Mouse (Mus musculus) forebrain, embryonic 10.5 days (tissue): ENCODE results near the gene Zfp780b. TPM values are rescaled to one million over a fixed set of nuclear protein-coding genes. Genes with fewer than 3 reads are reported as not detected.
"Not testable (repeated sequence)": the region's sequence is repeated elsewhere in the genome, so short reads cannot be mapped to it uniquely, and the experiment has no call there.

ENCODE experiments used
- DNase-seq: peaks from one replicate; pipeline ENCODE4 v3.0.0-alpha.2; 2017; ENCODE audit warnings: low spot score; ENCODE audit errors: extremely low spot score
- H3K27ac ChIP-seq: fragments of 300-500 bp; sonication (generic); 2 replicates; pipeline ENCODE4 v1.5.1; 2016; ENCODE audit warnings: mild to moderate bottlenecking
- H3K27me3 ChIP-seq: fragments of 300-500 bp; sonication (generic); 2 replicates; pipeline ENCODE4 v1.6.1; 2016; ENCODE audit warnings: mild to moderate bottlenecking; ENCODE audit not compliant: poor library complexity, severe bottlenecking
- H3K36me3 ChIP-seq: fragments of 300-500 bp; sonication (generic); replicated peaks from 2 replicates; pipeline ENCODE4 v1.6.1; 2016; ENCODE audit warnings: mild to moderate bottlenecking, moderate library complexity
- H3K4me1 ChIP-seq: fragments of 300-500 bp; sonication (generic); 2 replicates; pipeline ENCODE4 v1.6.1; 2016
- H3K4me3 ChIP-seq: fragments of 300-500 bp; sonication (generic); 2 replicates; pipeline ENCODE4 v1.5.1; 2016; ENCODE audit warnings: mild to moderate bottlenecking, moderate library complexity
- H3K9me3 ChIP-seq: fragments of 300-500 bp; sonication (generic); 2 replicates; pipeline ENCODE4 v1.6.1; 2016; ENCODE audit warnings: mild to moderate bottlenecking, moderate library complexity
- WGBS: fragments of 180-500 bp; shearing (Covaris S2); methylation state at CpG from one replicate; pipeline ENCODE4 v1.1.7; 2016; 5-methylcytosine and 5-hydroxymethylcytosine counted together
- polyA plus RNA-seq: library from polyadenylated mRNA; unstranded; fragments of >200 nt; fragmentation: Nextera tagmentation; extraction: Ambion mirVana; gene quantifications from 2 replicates; pipeline ENCODE4 v1.2.1, GENCODE M21; 2016

The Zfp780b gene
- polyA plus RNA-seq, 1 experiment from 2014 or later: 21.3 TPM

DNA sequence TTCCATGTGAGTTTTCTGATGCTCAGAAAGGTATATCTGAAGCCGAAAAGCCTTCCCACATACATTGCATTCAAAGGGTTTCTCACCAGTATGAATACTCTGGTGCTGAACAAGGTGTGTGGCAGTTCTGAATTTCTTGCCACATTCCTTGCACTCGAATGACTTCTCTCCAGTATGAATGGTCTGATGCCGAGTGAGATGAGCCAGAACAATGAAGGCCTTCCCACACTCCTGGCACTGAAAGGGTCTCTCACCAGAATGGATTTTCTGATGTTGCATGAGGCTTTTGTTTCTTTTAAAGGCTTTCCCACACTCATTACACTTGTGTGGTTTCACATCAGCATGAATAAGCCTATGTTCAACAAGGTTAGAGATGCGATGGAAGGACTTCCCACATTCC is 68.0 kb downstream of the Zfp780b start:
- not testable (repeated sequence) for H3K4me3 ChIP-seq, H3K27ac ChIP-seq, DNase-seq, H3K4me1 ChIP-seq, H3K27me3 ChIP-seq
- peaks cover 53% of the 10 kb centered on the region for H3K36me3 ChIP-seq
- peaks cover 26% of the 10 kb centered on the region for H3K9me3 ChIP-seq
- 79% methylated on average over 4 of the region's 4 CpGs for WGBS

Other genes with a start within 250 kb of the Zfp780b start
- gene Zfp60, start 247.8 kb downstream of the Zfp780b start, polyA plus RNA-seq: 70.8 and 76.5 TPM in 2 replicates
- 1.9 and 2.2 TPM in 2 replicates for gene Zfp626, start 172.0 kb downstream of the Zfp780b start, polyA plus RNA-seq
- 9.7 and 11.6 TPM in 2 replicates for gene Zfp59, start 140.6 kb downstream of the Zfp780b start, polyA plus RNA-seq
- gene Zfp607a, start 121.6 kb downstream of the Zfp780b start, polyA plus RNA-seq: 4.7 and 5.0 TPM in 2 replicates
- 10.6 and 12.0 TPM in 2 replicates for gene Zfp974, start 49.7 kb downstream of the Zfp780b start, polyA plus RNA-seq
- gene Zfp850, start 34.9 kb upstream of the Zfp780b start, polyA plus RNA-seq: 9.8 and 10.3 TPM in 2 replicates
- 445 and 464 TPM in 2 replicates for gene Psmc4, start 70.9 kb upstream of the Zfp780b start, polyA plus RNA-seq
- gene Fcgbp, start 92.1 kb upstream of the Zfp780b start, polyA plus RNA-seq: 0.25 and 0.40 TPM in 2 replicates
- 0.05 and 0.10 TPM in 2 replicates for gene 9530053A07Rik, start 150.3 kb upstream of the Zfp780b start, polyA plus RNA-seq
- gene Fbl, start 190.5 kb upstream of the Zfp780b start, polyA plus RNA-seq: 178 and 180 TPM in 2 replicates
- gene Dyrk1b, start 200.3 kb upstream of the Zfp780b start, polyA plus RNA-seq: 12.5 and 13.7 TPM in 2 replicates